Mouse (Mus musculus) midbrain, embryonic 16.5 days (tissue): ENCODE measurements at regions not wholly inside any gene's neighbourhood (a gene's known extent, or its start where the extent isn't known, plus 50 kb on each side); places are given as distances from the start of the nearest gene placed in this dataset.
"Not testable (repeated sequence)": the region's sequence is repeated elsewhere in the genome, so short reads cannot be mapped to it uniquely, and the experiment has no call there.

Experiments
- ATAC-seq: fragments of 200-750 bp; cut with Nextera tagmentation; 2 replicates; pipeline ENCODE4 v1.8.0; 2017; ENCODE audit warnings: moderate TSS enrichment
- H3K27ac ChIP-seq: fragments of 300-500 bp; sonication (generic); 2 replicates; pipeline ENCODE4 v1.5.1; 2014; ENCODE audit warnings: mild to moderate bottlenecking, low read length, mixed read lengths
- H3K27me3 ChIP-seq: fragments of 300-500 bp; sonication (generic); 2 replicates; pipeline ENCODE4 v1.6.1; 2014; ENCODE audit warnings: low read depth, low read length, mixed read lengths; ENCODE audit not compliant: control insufficient read depth, insufficient read depth
- H3K36me3 ChIP-seq: fragments of 300-500 bp; sonication (generic); 2 replicates; pipeline ENCODE4 v1.6.1; 2014; ENCODE audit warnings: mild to moderate bottlenecking, low read length, moderate library complexity, mixed read lengths; ENCODE audit not compliant: control insufficient read depth, insufficient read depth
- H3K4me1 ChIP-seq: fragments of 300-500 bp; sonication (generic); 2 replicates; pipeline ENCODE4 v1.6.1; 2014; ENCODE audit warnings: mild to moderate bottlenecking, low read length, mixed read lengths; ENCODE audit not compliant: control insufficient read depth, insufficient read depth
- H3K4me2 ChIP-seq: fragments of 300-500 bp; sonication (generic); 2 replicates; pipeline ENCODE4 v1.6.1; 2014; ENCODE audit warnings: mild to moderate bottlenecking, low read length, mixed read lengths
- H3K4me3 ChIP-seq: fragments of 300-500 bp; sonication (generic); 2 replicates; pipeline ENCODE4 v1.5.1; 2014; ENCODE audit warnings: low read depth, mild to moderate bottlenecking, low read length, moderate library complexity, mixed read lengths
- H3K9ac ChIP-seq: fragments of 300-500 bp; sonication (generic); 2 replicates; pipeline ENCODE4 v1.6.1; 2014; ENCODE audit warnings: low read depth, low read length, mixed read lengths
- H3K9me3 ChIP-seq: fragments of 300-500 bp; sonication (generic); replicated peaks from 2 replicates; pipeline ENCODE4 v1.6.1; 2014; ENCODE audit warnings: mild to moderate bottlenecking, low read length, mixed read lengths; ENCODE audit not compliant: control insufficient read depth, poor library complexity, severe bottlenecking
- WGBS: fragments of 180-500 bp; shearing (Covaris S2); extraction: QIAGEN DNeasy Blood & Tissue Kit; methylation state at CpG from one replicate; pipeline ENCODE4 v1.1.7; 2014; 5-methylcytosine and 5-hydroxymethylcytosine counted together

GRCm38 (mm10) chr19:54116829-54117228 is 72.9 kb downstream of the Adra2a start:
- no peaks in the 10 kb centered on the region for H3K27me3 ChIP-seq
- H3K9ac ChIP-seq = no peak overlapping the region
- no peaks in the 10 kb centered on the region for H3K36me3 ChIP-seq
- H3K4me3 ChIP-seq = no peak overlapping the region
- H3K27ac ChIP-seq = no peak overlapping the region
- H3K9me3 ChIP-seq = no peaks in the 10 kb centered on the region
- H3K4me1 ChIP-seq = peaks cover 6% of the 10 kb centered on the region; the same call in 1 of the 2 replicates
- ATAC-seq = no peak
- WGBS = 79% methylated on average over 4 of the region's 4 CpGs
- H3K4me2 ChIP-seq = no peak overlapping the region

- WGBS = 69% methylated on average over 11 of the region's 11 CpGs
- peaks cover 6% of the 10 kb centered on the region; the same call in 1 of the 2 replicates for H3K4me1 ChIP-seq
- H3K4me2 ChIP-seq = no peak overlapping the region
- no peak overlapping the region for H3K4me3 ChIP-seq
- ATAC-seq = no peak
- H3K36me3 ChIP-seq = no peaks in the 10 kb centered on the region
- H3K27me3 ChIP-seq = no peaks in the 10 kb centered on the region
- no peak overlapping the region for H3K9ac ChIP-seq
- H3K27ac ChIP-seq = no peak overlapping the region
- no peaks in the 10 kb centered on the region for H3K9me3 ChIP-seq
These were observed 73.7 kb downstream of the Adra2a start for GRCm38 (mm10) chr19:54117676-54118075.

- Histone ChIP-seq H3K4me1 (no peaks in the 10 kb centered on the region), H3K9me3 (no peaks in the 10 kb centered on the region), H3K27ac (no peak overlapping the region), H3K9ac (no peak overlapping the region), H3K27me3 (no peaks in the 10 kb centered on the region), H3K36me3 (no peaks in the 10 kb centered on the region), H3K4me3 (no peak overlapping the region), H3K4me2 (no peak overlapping the region)
- 76% methylated on average over 9 of the region's 9 CpGs for whole genome bisulfite sequencing
- ATAC-seq = no peak
These were observed 79.6 kb downstream of the Adra2a start for GRCm38 (mm10) chr19:54123586-54123985.

- ATAC-seq, H3K4me3 ChIP-seq, H3K36me3 ChIP-seq, H3K9me3 ChIP-seq, H3K4me2 ChIP-seq, H3K4me1 ChIP-seq, H3K27ac ChIP-seq, H3K9ac ChIP-seq, H3K27me3 ChIP-seq: not testable (repeated sequence)
- 96% methylated on average over 1 of the region's 1 CpGs for WGBS
These were observed 107.8 kb downstream of the Adra2a start for GRCm38 (mm10) chr19:54151766-54152165.

- Histone ChIP-seq H3K4me1 (no peaks in the 10 kb centered on the region), H3K36me3 (no peaks in the 10 kb centered on the region), H3K27me3 (no peaks in the 10 kb centered on the region), H3K9me3 (no peaks in the 10 kb centered on the region), H3K27ac (no peak overlapping the region), H3K9ac (no peak overlapping the region), H3K4me3 (no peak overlapping the region), H3K4me2 (no peak overlapping the region)
- no peak for ATAC-seq
- WGBS = 74% methylated on average over 4 of the region's 4 CpGs
These were observed 110.4 kb downstream of the Adra2a start for GRCm38 (mm10) chr19:54154400-54154799.

GRCm38 (mm10) chr19:54170361-54170760 is 126.4 kb downstream of the Adra2a start:
- no peak for ATAC-seq
- Histone ChIP-seq H3K9me3 (no peaks in the 10 kb centered on the region), H3K4me1 (peaks cover 4% of the 10 kb centered on the region; the same call in 1 of the 2 replicates), H3K4me3 (no peak overlapping the region), H3K36me3 (no peaks in the 10 kb centered on the region), H3K27me3 (no peaks in the 10 kb centered on the region), H3K9ac (no peak overlapping the region), H3K27ac (no peak overlapping the region), H3K4me2 (no peak overlapping the region)
- WGBS = 57% methylated on average over 2 of the region's 2 CpGs

GRCm38 (mm10) chr19:54174090-54175055 is 130.4 kb downstream of the Adra2a start:
- no peak overlapping the region for H3K27ac ChIP-seq
- H3K27me3 ChIP-seq = no peaks in the 10 kb centered on the region
- H3K4me3 ChIP-seq = no peak overlapping the region
- WGBS = 88% methylated on average over 14 of the region's 14 CpGs
- no peak overlapping the region for H3K4me2 ChIP-seq
- no peak overlapping the region for H3K9ac ChIP-seq
- no peaks in the 10 kb centered on the region for H3K9me3 ChIP-seq
- no peaks in the 10 kb centered on the region for H3K36me3 ChIP-seq
- no peak for ATAC-seq
- H3K4me1 ChIP-seq = peaks cover 4% of the 10 kb centered on the region; the same call in 1 of the 2 replicates

- no peak overlapping the region for H3K9ac ChIP-seq
- no peaks in the 10 kb centered on the region for H3K36me3 ChIP-seq
- no peak overlapping the region for H3K4me3 ChIP-seq
- no peak overlapping the region for H3K4me2 ChIP-seq
- H3K27ac ChIP-seq = no peak overlapping the region
- H3K27me3 ChIP-seq = no peaks in the 10 kb centered on the region
- 54% methylated on average over 7 of the region's 7 CpGs for WGBS
- no peaks in the 10 kb centered on the region for H3K9me3 ChIP-seq
- peaks cover 4% of the 10 kb centered on the region; the same call in 1 of the 2 replicates for H3K4me1 ChIP-seq
- no peak for ATAC-seq
These were observed 131.8 kb downstream of the Adra2a start for GRCm38 (mm10) chr19:54175766-54176165.

- H3K9me3 ChIP-seq = no peaks in the 10 kb centered on the region
- H3K36me3 ChIP-seq = no peaks in the 10 kb centered on the region
- no peak overlapping the region for H3K4me2 ChIP-seq
- WGBS = 88% methylated on average over 6 of the region's 6 CpGs
- no peak overlapping the region for H3K27ac ChIP-seq
- no peaks in the 10 kb centered on the region for H3K4me1 ChIP-seq
- ATAC-seq = no peak
- H3K4me3 ChIP-seq = no peak overlapping the region
- H3K9ac ChIP-seq = no peak overlapping the region
- no peaks in the 10 kb centered on the region for H3K27me3 ChIP-seq
These were observed 133.5 kb downstream of the Adra2a start for GRCm38 (mm10) chr19:54177491-54177890.
